Mouse (Mus musculus) lung, adult 2 months (tissue): ENCODE data around the gene Nup210l.

Experiments
- CTCF ChIP-seq: fragments of 200-500 bp; IDR thresholded peaks from 2 replicates; pipeline ENCODE4 v1.5.1; 2011; ENCODE audit warnings: mild to moderate bottlenecking, low read length, control low read depth; ENCODE audit not compliant: insufficient read depth
- POLR2A ChIP-seq: fragments of 200-500 bp; IDR thresholded peaks from 2 replicates; pipeline ENCODE4 v1.6.1; 2011; ENCODE audit warnings: low read depth, mild to moderate bottlenecking, control low read depth, low read length, borderline replicate concordance; ENCODE audit errors: extremely low read depth

- TF ChIP-seq POLR2A = no peak
- TF ChIP-seq CTCF = no peak
Measured at GRCm38 (mm10) chr3:90208662-90209061, 104.7 kb downstream of the Nup210l start.
